Mouse (Mus musculus): ENCODE measurements around the gene Cst9. TPM values are rescaled to one million over a fixed set of nuclear protein-coding genes. Genes with fewer than 3 reads are reported as not detected.

The Cst9 gene
- polyA plus RNA-seq, 1 experiment from 2014 or later = 5.3 TPM

DNA sequence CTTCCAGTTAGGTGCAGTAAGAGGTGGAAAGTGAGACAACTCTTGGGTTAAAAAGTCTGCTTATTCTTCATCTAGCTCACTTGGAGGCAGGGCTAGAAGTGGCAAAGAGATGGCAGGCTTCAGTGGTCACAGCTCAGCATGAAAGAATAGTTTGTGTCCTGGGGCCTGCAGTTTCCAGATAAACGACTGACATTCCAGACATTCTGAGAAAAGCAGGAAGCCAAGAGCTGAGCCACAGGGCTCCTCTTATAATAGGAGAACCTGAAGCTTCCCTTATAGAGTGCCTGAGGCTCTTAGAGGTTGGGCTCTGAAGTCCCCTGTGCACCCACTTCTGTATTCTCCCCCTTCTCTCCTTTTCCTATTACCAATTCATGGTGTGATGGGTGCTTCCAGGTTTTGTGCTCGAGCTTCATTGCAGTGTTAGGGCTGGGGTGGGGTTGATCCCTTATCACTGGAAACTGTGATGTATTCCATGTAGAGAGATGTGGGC is 43.7 kb downstream of the Cst9 start:
- Histone ChIP-seq H3K4me3 (no peak overlapping the region), H3K27me3 (no peaks in the 10 kb centered on the region), H3K4me1 (replicated peaks) (peaks cover 41% of the 10 kb centered on the region), H3K9ac (no peak overlapping the region), H3K4me2 (no peak overlapping the region), H3K9me3 (replicated peaks) (no peaks in the 10 kb centered on the region), H3K27ac (peak overlapping the region; percentile 39), H3K36me3 (no peaks in the 10 kb centered on the region)
- 5% methylated on average over 2 of the region's 2 CpGs for WGBS
- ATAC-seq (replicated peaks; ENCODE audit: insufficient number of reproducible peaks, insufficient read depth, low FRiP score, low read depth) = no peak

- 37% methylated on average over 1 of the region's 1 CpGs for WGBS
- H3K4me1 ChIP-seq (replicated peaks) = peaks cover 36% of the 10 kb centered on the region
- no peak for ATAC-seq (replicated peaks; ENCODE audit: insufficient number of reproducible peaks, insufficient read depth, low FRiP score, low read depth)
- H3K27me3 ChIP-seq = no peaks in the 10 kb centered on the region
- no peaks in the 10 kb centered on the region for H3K36me3 ChIP-seq
- no peak overlapping the region for H3K9ac ChIP-seq
- no peak overlapping the region for H3K4me2 ChIP-seq
- no peak overlapping the region for H3K4me3 ChIP-seq
- H3K27ac ChIP-seq = peak overlapping the region; percentile 39; the same call in 1 of the 2 replicates
- no peaks in the 10 kb centered on the region for H3K9me3 ChIP-seq (replicated peaks)
Measured at GRCm38 (mm10) chr2:148879199-148879598, 44.3 kb downstream of the Cst9 start.

GRCm38 (mm10) chr2:148884738-148885137 is 49.8 kb downstream of the Cst9 start:
- no peak overlapping the region for H3K4me2 ChIP-seq
- no peak overlapping the region for H3K9ac ChIP-seq
- no peaks in the 10 kb centered on the region for H3K27me3 ChIP-seq
- H3K27ac ChIP-seq = peak overlapping the region; percentile 37
- ATAC-seq (replicated peaks; ENCODE audit: insufficient number of reproducible peaks, insufficient read depth, low FRiP score, low read depth) = peak; percentile 69
- H3K36me3 ChIP-seq = no peaks in the 10 kb centered on the region
- no peaks in the 10 kb centered on the region for H3K9me3 ChIP-seq (replicated peaks)
- H3K4me3 ChIP-seq = no peak overlapping the region
- peaks cover 6% of the 10 kb centered on the region; the same call in 1 of the 2 replicates for H3K4me1 ChIP-seq (replicated peaks)

Other genes starting within 250 kb of the Cst9 start
- gene Nxt1, start 162.5 kb upstream of the Cst9 start, polyA plus RNA-seq (2015; fragmentation: Nextera tagmentation; extraction: Ambion mirVana) = 41.0 and 50.5 TPM in 2 replicates
- 14.3 and 15.1 TPM in 2 replicates for gene Gzf1, start 154.1 kb upstream of the Cst9 start, polyA plus RNA-seq (2015; fragmentation: Nextera tagmentation; extraction: Ambion mirVana)
- gene Napb, start 102.7 kb upstream of the Cst9 start, polyA plus RNA-seq (2015; fragmentation: Nextera tagmentation; extraction: Ambion mirVana) = 2.5 and 3.3 TPM in 2 replicates
- not detected in 2 replicates for gene Cstl1, start 84.8 kb upstream of the Cst9 start, polyA plus RNA-seq (2015; fragmentation: Nextera tagmentation; extraction: Ambion mirVana)
- gene Cst11, start 63.6 kb upstream of the Cst9 start, polyA plus RNA-seq (2015; fragmentation: Nextera tagmentation; extraction: Ambion mirVana) = not detected in 2 replicates
- gene 8030411F24Rik, start 53.1 kb upstream of the Cst9 start, polyA plus RNA-seq (2015; fragmentation: Nextera tagmentation; extraction: Ambion mirVana) = not detected in 2 replicates
- not detected in 2 replicates for gene Cst12, start 45.8 kb upstream of the Cst9 start, polyA plus RNA-seq (2015; fragmentation: Nextera tagmentation; extraction: Ambion mirVana)
- gene Cst8, start 36.4 kb upstream of the Cst9 start, polyA plus RNA-seq (2015; fragmentation: Nextera tagmentation; extraction: Ambion mirVana) = not detected in 2 replicates
- gene Cst13, start 15.1 kb upstream of the Cst9 start, polyA plus RNA-seq (2015; fragmentation: Nextera tagmentation; extraction: Ambion mirVana) = not detected in 2 replicates
- 0.49 and 0.53 TPM in 2 replicates for gene 9230104L09Rik, start 29.9 kb downstream of the Cst9 start, polyA plus RNA-seq (2015; fragmentation: Nextera tagmentation; extraction: Ambion mirVana)
- 654 and 710 TPM in 2 replicates for gene Cst3, start 40.5 kb downstream of the Cst9 start, polyA plus RNA-seq (2015; fragmentation: Nextera tagmentation; extraction: Ambion mirVana)
- not detected in 2 replicates for gene Gm1330, start 168.1 kb downstream of the Cst9 start, polyA plus RNA-seq (2015; fragmentation: Nextera tagmentation; extraction: Ambion mirVana)
- not detected in 2 replicates for gene Gm10750, start 182.1 kb downstream of the Cst9 start, polyA plus RNA-seq (2015; fragmentation: Nextera tagmentation; extraction: Ambion mirVana)

Measured in heart, embryonic 15.5 days (tissue).